Mouse (Mus musculus) MEL (cell line): ENCODE results near the gene Ap5s1. TPM values are rescaled to one million over a fixed set of nuclear protein-coding genes. Genes with fewer than 3 reads are reported as not detected.

Experiments used
- DNase-seq: peaks from one replicate; pipeline ENCODE4 v3.0.0; 2011; ENCODE audit warnings: low read depth, low spot score
- H3K27ac ChIP-seq: 2 replicates; pipeline ENCODE4 v1.5.1; 2012; ENCODE audit warnings: low read depth, mild to moderate bottlenecking, control low read depth, low read length, moderate library complexity; ENCODE audit not compliant: control insufficient read depth
- H3K27me3 ChIP-seq, 2 experiments: fragments of 150-350 bp in 1 of 2; sonication (generic) in 1 of 2; 2 replicates each; pipeline ENCODE4 v1.6.1; 2012; ENCODE audit warnings: low read length in 2 of 2, mild to moderate bottlenecking in 2 of 2, improper control_type of control experiment in 1 of 2, moderate library complexity in 1 of 2; ENCODE audit not compliant: insufficient read depth in 2 of 2, control insufficient read depth in 1 of 2
- H3K36me3 ChIP-seq, 2 experiments: 2 replicates each; pipeline ENCODE4 v1.6.1; 2012 to 2014; ENCODE audit warnings: low read length in 2 of 2, improper control_type of control experiment in 1 of 2, inconsistent platforms in 1 of 2, mild to moderate bottlenecking in 1 of 2; ENCODE audit not compliant: insufficient read depth in 2 of 2, control insufficient read depth in 1 of 2
- H3K4me1 ChIP-seq, 2 experiments: fragments of 150-350 bp in 1 of 2; sonication (generic) in 1 of 2; 2 replicates each; pipeline ENCODE4 v1.6.1; 2012; ENCODE audit warnings: low read length in 2 of 2, improper control_type of control experiment in 1 of 2, mild to moderate bottlenecking in 1 of 2; ENCODE audit not compliant: insufficient read depth in 2 of 2, control insufficient read depth in 1 of 2
- H3K4me3 ChIP-seq, 2 experiments: fragments of 150-350 bp in 1 of 2; sonication (generic) in 1 of 2; 2 replicates each; pipeline ENCODE4 v1.5.1; 2012; ENCODE audit warnings: low read depth in 2 of 2, low read length in 2 of 2, mild to moderate bottlenecking in 2 of 2, moderate library complexity in 2 of 2, control low read depth in 1 of 2, improper control_type of control experiment in 1 of 2; ENCODE audit not compliant: control insufficient read depth in 1 of 2, insufficient read depth in 1 of 2
- H3K79me2 ChIP-seq: 2 replicates; pipeline ENCODE4 v1.6.1; 2012; ENCODE audit warnings: mild to moderate bottlenecking, low read length, moderate library complexity; ENCODE audit not compliant: control insufficient read depth, poor library complexity, insufficient read depth
- H3K9ac ChIP-seq: 2 replicates; pipeline ENCODE4 v1.6.1; 2012; ENCODE audit warnings: low read depth, mild to moderate bottlenecking, control low read depth, low read length, moderate library complexity; ENCODE audit not compliant: control insufficient read depth, poor library complexity, severe bottlenecking
- H3K9me3 ChIP-seq: fragments of 150-350 bp; sonication (generic); replicated peaks from 2 replicates; pipeline ENCODE4 v1.6.1; 2012; ENCODE audit warnings: mild to moderate bottlenecking, low read length, improper control_type of control experiment, moderate library complexity; ENCODE audit not compliant: insufficient read depth
- BHLHE40 ChIP-seq: IDR thresholded peaks from 2 replicates; pipeline ENCODE4 v1.6.1; 2012; ENCODE audit warnings: low read depth, mild to moderate bottlenecking, inconsistent platforms, low read length, improper control_type of control experiment, borderline replicate concordance
- CHD1 ChIP-seq: IDR thresholded peaks from 2 replicates; pipeline ENCODE4 v1.6.1; 2012; ENCODE audit warnings: low read depth, mild to moderate bottlenecking, inconsistent platforms, low read length, improper control_type of control experiment
- CHD2 ChIP-seq: IDR thresholded peaks from 2 replicates; pipeline ENCODE4 v1.6.1; 2011; ENCODE audit warnings: low read length, improper control_type of control experiment
- CTCF ChIP-seq, 3 experiments: IDR thresholded peaks in 2 of 3; conservative IDR thresholded peaks in 1 of 3; 2 replicates each; pipeline ENCODE4 v1.5.1; 2011 to 2012; ENCODE audit warnings: low read length in 3 of 3, low read depth in 2 of 3, mild to moderate bottlenecking in 2 of 3, improper control_type of control experiment in 1 of 3, inconsistent platforms in 1 of 3, mixed read lengths in 1 of 3, moderate library complexity in 1 of 3; ENCODE audit not compliant: control insufficient read depth in 1 of 3, insufficient read depth in 1 of 3, poor library complexity in 1 of 3, severe bottlenecking in 1 of 3
- E2F4 ChIP-seq: IDR thresholded peaks from 2 replicates; pipeline ENCODE4 v1.6.1; 2011; ENCODE audit warnings: low read depth, low read length, improper control_type of control experiment, borderline replicate concordance
- ELF1 ChIP-seq: IDR thresholded peaks from 2 replicates; pipeline ENCODE4 v1.6.1; 2014; ENCODE audit warnings: low read depth, mild to moderate bottlenecking, inconsistent platforms, low read length, improper control_type of control experiment, moderate library complexity
- EP300 ChIP-seq, 2 experiments: IDR thresholded peaks; 2 replicates each; pipeline ENCODE4 v1.6.1; 2011; ENCODE audit warnings: improper control_type of control experiment in 2 of 2, low read length in 2 of 2, low read depth in 1 of 2, mild to moderate bottlenecking in 1 of 2
- ETS1 ChIP-seq: IDR thresholded peaks from 2 replicates; pipeline ENCODE4 v1.6.1; 2012; ENCODE audit warnings: low read depth, mild to moderate bottlenecking, inconsistent platforms, low read length, improper control_type of control experiment, moderate library complexity
- GABPA ChIP-seq: IDR thresholded peaks from 2 replicates; pipeline ENCODE4 v1.6.1; 2012; ENCODE audit warnings: low read depth, mild to moderate bottlenecking, inconsistent platforms, low read length, improper control_type of control experiment, moderate library complexity
- GATA1 ChIP-seq: IDR thresholded peaks from 2 replicates; pipeline ENCODE4 v1.6.1; 2011; ENCODE audit warnings: low read depth, low read length, improper control_type of control experiment
- KAT2A ChIP-seq: conservative IDR thresholded peaks from 2 replicates; pipeline ENCODE4 v1.6.1; 2012; ENCODE audit warnings: low read depth, low read length, improper control_type of control experiment, inconsistent platforms
- MAX ChIP-seq: IDR thresholded peaks from 2 replicates; pipeline ENCODE4 v1.6.1; 2011; ENCODE audit warnings: low read length, improper control_type of control experiment
- MEF2A ChIP-seq: IDR thresholded peaks from 2 replicates; pipeline ENCODE4 v1.6.1; 2014; ENCODE audit warnings: low read depth, mild to moderate bottlenecking, inconsistent platforms, low read length, improper control_type of control experiment; ENCODE audit not compliant: poor library complexity, insufficient replicate concordance, severe bottlenecking; ENCODE audit errors: extremely low read depth
- MXI1 ChIP-seq: IDR thresholded peaks from 2 replicates; pipeline ENCODE4 v1.6.1; 2011; ENCODE audit warnings: mild to moderate bottlenecking, low read depth, low read length, improper control_type of control experiment
- MYB ChIP-seq: IDR thresholded peaks from 2 replicates; pipeline ENCODE4 v1.6.1; 2011; ENCODE audit warnings: mild to moderate bottlenecking, low read depth, low read length, improper control_type of control experiment
- NELFE ChIP-seq: IDR thresholded peaks from 2 replicates; pipeline ENCODE4 v1.6.1; 2011; ENCODE audit warnings: low read depth, low read length, improper control_type of control experiment
- POLR2A ChIP-seq, 2 experiments: IDR thresholded peaks; 2 replicates each; pipeline ENCODE4 v1.6.1; 2011 to 2012; ENCODE audit warnings: low read length in 2 of 2, mild to moderate bottlenecking in 2 of 2, control low read depth in 1 of 2, improper control_type of control experiment in 1 of 2, low read depth in 1 of 2, moderate library complexity in 1 of 2; ENCODE audit not compliant: control insufficient read depth in 1 of 2, insufficient read depth in 1 of 2, poor library complexity in 1 of 2
- RAD21 ChIP-seq: IDR thresholded peaks from 2 replicates; pipeline ENCODE4 v1.6.1; 2011; ENCODE audit warnings: mild to moderate bottlenecking, low read depth, low read length, improper control_type of control experiment
- SIN3A ChIP-seq: IDR thresholded peaks from 2 replicates; pipeline ENCODE4 v1.6.1; 2012; ENCODE audit warnings: low read length, improper control_type of control experiment, inconsistent platforms
- TAL1 ChIP-seq: IDR thresholded peaks from 2 replicates; pipeline ENCODE4 v1.6.1; 2012; ENCODE audit warnings: mild to moderate bottlenecking, inconsistent platforms, low read length, moderate library complexity, mixed read lengths
- TBP ChIP-seq: IDR thresholded peaks from 2 replicates; pipeline ENCODE4 v1.8.0; 2011; ENCODE audit warnings: low read depth, low read length, improper control_type of control experiment
- UBTF ChIP-seq: IDR thresholded peaks from 2 replicates; pipeline ENCODE4 v1.6.1; 2012; ENCODE audit warnings: low read depth, mild to moderate bottlenecking, inconsistent platforms, low read length, improper control_type of control experiment, moderate library complexity, borderline replicate concordance; ENCODE audit not compliant: insufficient read depth
- USF1 ChIP-seq: IDR thresholded peaks from 2 replicates; pipeline ENCODE4 v1.6.1; 2014; ENCODE audit warnings: low read depth, mild to moderate bottlenecking, inconsistent platforms, low read length, improper control_type of control experiment, moderate library complexity
- ZKSCAN1 ChIP-seq: IDR thresholded peaks from 2 replicates; pipeline ENCODE4 v1.6.1; 2012; ENCODE audit warnings: low read depth, mild to moderate bottlenecking, inconsistent platforms, low read length, improper control_type of control experiment, moderate library complexity
- ZNF384 ChIP-seq: IDR thresholded peaks from 2 replicates; pipeline ENCODE4 v1.6.1; 2012; ENCODE audit warnings: low read depth, mild to moderate bottlenecking, inconsistent platforms, low read length, improper control_type of control experiment
- polyA plus RNA-seq, 2 experiments: library from polyadenylated mRNA; stranded (reverse) in 1 of 2; unstranded in 1 of 2; fragments of >175 nt in 1 of 2; fragments of >200 nt in 1 of 2; gene quantifications; 2 replicates each; pipeline versions ENCODE4 v1.2.1 to v1.2.4; 2012; ENCODE audit warnings: low replicate concordance in 2 of 2, low read depth in 1 of 2; ENCODE audit not compliant: insufficient read length in 2 of 2, insufficient read depth in 1 of 2, missing spikeins in 1 of 2
- total RNA-seq: library from RNA; depleted of rRNA; stranded (reverse); fragments of 300-350 nt; gene quantifications from 2 replicates; pipeline ENCODE4 v1.2.3, GENCODE M21; 2012

The Ap5s1 gene
- total and polyA plus RNA-seq, 3 experiments: 9.6 to 12.7 TPM; not detected in 1

GRCm38 (mm10) chr2:131233307-131234126 is 26.6 kb downstream of the Ap5s1 start, which contains the start of gene Mavs (continued):
- TF ChIP-seq NELFE (peak; percentile 91), TAL1 (no peak), E2F4 (no peak), MYB (no peak), RAD21 (no peak)

GRCm38 (mm10) chr2:131234127-131234650 is 27.3 kb downstream of the Ap5s1 start:
- peak overlapping the region; percentile 70 to 75 for H3K4me3 ChIP-seq
- DNase-seq: no peak
- H3K4me1 ChIP-seq: peaks cover 8 to 18% of the 10 kb centered on the region in 2 experiments
- peaks cover 11% of the 10 kb centered on the region for H3K79me2 ChIP-seq
- H3K9ac ChIP-seq: peak overlapping the region; percentile 80
- TF ChIP-seq GABPA (no peak), MXI1 (peak; percentile 58), CHD2 (0 out of 2 replicates have a peak, but pooled peaks have one; percentile 8), POLR2A (IDR thresholded peaks at IDR 0.05; ENCODE audit: control insufficient read depth in 1 of 2, insufficient read depth in 1 of 2, low read depth in 1 of 2, low read length in 2 of 2, poor library complexity in 1 of 2) (peak in 1 of 2 experiments; percentile 90; a peak in 3 of 4 replicates), SIN3A (peak; percentile 11; the same call in 1 of the 2 replicates)
- H3K27ac ChIP-seq: peak overlapping the region; percentile 64
- H3K9me3 ChIP-seq: no peaks in the 10 kb centered on the region
- no peaks in the 10 kb centered on the region for H3K27me3 ChIP-seq
- peaks cover 0 to 22% of the 10 kb centered on the region in 2 experiments; a peak in 3 of 4 replicates for H3K36me3 ChIP-seq

GRCm38 (mm10) chr2:131234970-131235635 is 28.2 kb downstream of the Ap5s1 start:
- no peaks in the 10 kb centered on the region for H3K27me3 ChIP-seq
- H3K79me2 ChIP-seq: peaks cover 11% of the 10 kb centered on the region
- H3K4me1 ChIP-seq: peaks cover 8 to 20% of the 10 kb centered on the region in 2 experiments
- H3K27ac ChIP-seq: peak overlapping the region; percentile 64
- peak overlapping the region; percentile 70 to 75 for H3K4me3 ChIP-seq
- peak; percentile 86 for DNase-seq
- no peaks in the 10 kb centered on the region for H3K9me3 ChIP-seq
- peaks cover 1 to 24% of the 10 kb centered on the region in 2 experiments; a peak in 3 of 4 replicates for H3K36me3 ChIP-seq
- H3K9ac ChIP-seq: peak overlapping the region; percentile 80
- peak; percentile 78 for TF ChIP-seq MXI1
- TF ChIP-seq TBP: peak; percentile 81
- no peak for TF ChIP-seq EP300 (IDR thresholded peaks at IDR 0.05; ENCODE audit: low read depth in 1 of 2, low read length in 2 of 2)
- 0 out of 2 replicates have a peak, but pooled peaks have one; percentile 18 for TF ChIP-seq USF1
- TF ChIP-seq KAT2A: no peak
- no peak for TF ChIP-seq RAD21
- no peak for TF ChIP-seq ELF1
- TF ChIP-seq ZKSCAN1: no peak
- TF ChIP-seq E2F4: no peak
- TF ChIP-seq ZNF384: no peak
- TF ChIP-seq GATA1: peak; percentile 42; the same call in 1 of the 2 replicates
- TF ChIP-seq UBTF: no peak
- no peak for TF ChIP-seq BHLHE40
- TF ChIP-seq MEF2A: no peak
- no peak for TF ChIP-seq CHD2
- no peak for TF ChIP-seq ETS1
- no peak for TF ChIP-seq CTCF (IDR thresholded peaks at IDR 0.05 in 2 of 3, conservative IDR thresholded peaks at IDR 0.05 in 1 of 3; ENCODE audit: control insufficient read depth in 1 of 3, insufficient read depth in 1 of 3, low read depth in 2 of 3, low read length in 3 of 3, poor library complexity in 1 of 3, severe bottlenecking in 1 of 3)
- TF ChIP-seq CHD1: no peak
- peak in 1 of 2 experiments; percentile 58; a peak in 2 of 4 replicates for TF ChIP-seq POLR2A (IDR thresholded peaks at IDR 0.05; ENCODE audit: control insufficient read depth in 1 of 2, insufficient read depth in 1 of 2, low read depth in 1 of 2, low read length in 2 of 2, poor library complexity in 1 of 2)
- peak; percentile 58; the same call in 1 of the 2 replicates for TF ChIP-seq MAX
